In the genomic region with DNA sequence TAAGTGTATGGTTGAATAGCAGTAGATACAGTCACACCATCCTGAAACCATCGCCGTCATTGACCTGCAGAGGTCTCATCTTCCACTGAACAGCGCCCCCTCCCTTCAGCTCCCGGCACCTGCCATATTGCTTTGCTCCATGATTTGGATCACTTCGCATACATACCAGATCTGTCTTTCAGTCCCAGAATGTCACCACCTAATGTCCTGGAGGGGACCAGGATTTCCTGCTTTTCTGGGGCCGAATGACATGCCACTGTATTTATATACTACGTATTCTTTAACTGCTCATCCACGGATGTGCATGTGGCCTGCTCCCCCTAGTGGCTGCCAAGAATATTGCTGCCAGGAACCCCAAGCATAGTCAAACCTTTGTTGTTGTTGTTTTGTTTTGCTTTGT, we compare ENCODE assay signal across 8 mouse cellular contexts. TPM values are rescaled to one million over a fixed set of nuclear protein-coding genes. Genes with fewer than 3 reads are reported as not detected.
DNase-seq lines count a peak whose midpoint lies in the region; ATAC-seq and TF ChIP-seq lines count a peak whose summit lies in the region.

No protein-coding gene starts in this region.

- H3K4me1 ChIP-seq in MEL (ENCODE audit: control insufficient read depth in 1 of 2, insufficient read depth in 2 of 2, low read length in 2 of 2): no peaks in the 10 kb centered on the region
- peaks cover 4% of the 10 kb centered on the region; the same call in 1 of the 2 replicates for H3K4me1 ChIP-seq in cerebellum, adult 2 months (ENCODE audit: control insufficient read depth, insufficient read depth, low read length)
- H3K4me1 ChIP-seq in forebrain, postnatal 0 days (ENCODE audit: insufficient read depth): no peaks in the 10 kb centered on the region
- H3K4me1 ChIP-seq in hindbrain, embryonic 11.5 days (replicated peaks; ENCODE audit: control insufficient read depth, insufficient read depth, low read length): no peaks in the 10 kb centered on the region
- peaks cover 3% of the 10 kb centered on the region for H3K4me1 ChIP-seq in lung, embryonic 16.5 days (replicated peaks; ENCODE audit: control insufficient read depth, insufficient read depth, low read length)

- H3K4me3 ChIP-seq in MEL (ENCODE audit: control insufficient read depth in 1 of 2, insufficient read depth in 1 of 2, low read depth in 2 of 2, low read length in 2 of 2): peak overlapping the region; percentile 52 to 59
- peak overlapping the region; percentile 30 for H3K4me3 ChIP-seq in cerebellum, adult 2 months (replicated peaks; ENCODE audit: insufficient read depth, low read depth, low read length)
- peak overlapping the region; percentile 36 for H3K4me3 ChIP-seq in forebrain, postnatal 0 days (ENCODE audit: low read depth, low read length)
- H3K4me3 ChIP-seq in hindbrain, embryonic 11.5 days (ENCODE audit: low read depth, low read length): peak overlapping the region; percentile 17
- H3K4me3 ChIP-seq in lung, embryonic 16.5 days (ENCODE audit: low read length): peak overlapping the region; percentile 42

- H3K4me2 ChIP-seq in forebrain, postnatal 0 days (ENCODE audit: low read depth): peak overlapping the region; percentile 45
- H3K4me2 ChIP-seq in hindbrain, embryonic 11.5 days (replicated peaks; ENCODE audit: low read depth, low read length): peak overlapping the region; percentile 41
- peak overlapping the region; percentile 67 for H3K4me2 ChIP-seq in lung, embryonic 16.5 days (ENCODE audit: low read depth, low read length)

- whole genome bisulfite sequencing in cerebellum, adult 2 months: 5% methylated on average over 8 of the region's 8 CpGs
- 7% methylated on average over 8 of the region's 8 CpGs for WGBS in forebrain, postnatal 0 days
- WGBS in hindbrain, embryonic 11.5 days: 5% methylated on average over 8 of the region's 8 CpGs
- WGBS in lung, embryonic 16.5 days: 6% methylated on average over 8 of the region's 8 CpGs

- no peak overlapping the region for H3K27ac ChIP-seq in MEL (ENCODE audit: control insufficient read depth, low read depth, low read length)
- H3K27ac ChIP-seq in cerebellum, adult 2 months (ENCODE audit: insufficient read depth, low read length): peak overlapping the region; percentile 3; the same call in 1 of the 2 replicates
- H3K27ac ChIP-seq in forebrain, postnatal 0 days (ENCODE audit: low read depth, low read length): no peak overlapping the region
- no peak overlapping the region for H3K27ac ChIP-seq in hindbrain, embryonic 11.5 days (ENCODE audit: low read depth, low read length)
- no peak overlapping the region for H3K27ac ChIP-seq in lung, embryonic 16.5 days (ENCODE audit: low read length)

- no peaks in the 10 kb centered on the region for H3K79me2 ChIP-seq in MEL (ENCODE audit: control insufficient read depth, insufficient read depth, low read length, poor library complexity)

- H3K36me3 ChIP-seq in MEL (ENCODE audit: control insufficient read depth in 1 of 2, insufficient read depth in 2 of 2, low read length in 2 of 2): no peaks in the 10 kb centered on the region
- no peaks in the 10 kb centered on the region for H3K36me3 ChIP-seq in forebrain, postnatal 0 days (ENCODE audit: insufficient read depth)
- H3K36me3 ChIP-seq in hindbrain, embryonic 11.5 days (ENCODE audit: control insufficient read depth, insufficient read depth, low read length): no peaks in the 10 kb centered on the region
- H3K36me3 ChIP-seq in lung, embryonic 16.5 days (ENCODE audit: control insufficient read depth, insufficient read depth, low read length): no peaks in the 10 kb centered on the region

- TF ChIP-seq RAD21 in MEL (IDR thresholded peaks at IDR 0.05; ENCODE audit: low read depth, low read length): peak; percentile 64

- H3K27me3 ChIP-seq in MEL (ENCODE audit: control insufficient read depth in 1 of 2, insufficient read depth in 2 of 2, low read length in 2 of 2): peaks cover 1 to 5% of the 10 kb centered on the region in 2 experiments; a peak in 3 of 4 replicates
- no peaks in the 10 kb centered on the region for H3K27me3 ChIP-seq in cerebellum, adult 2 months (ENCODE audit: control insufficient read depth, insufficient read depth, low read length)
- no peaks in the 10 kb centered on the region for H3K27me3 ChIP-seq in forebrain, postnatal 0 days (ENCODE audit: insufficient read depth, low read length)
- no peaks in the 10 kb centered on the region for H3K27me3 ChIP-seq in hindbrain, embryonic 11.5 days (ENCODE audit: control insufficient read depth, insufficient read depth, low read length)
- no peaks in the 10 kb centered on the region for H3K27me3 ChIP-seq in lung, embryonic 16.5 days (ENCODE audit: control insufficient read depth, insufficient read depth, low read depth, low read length)

- no peak for TF ChIP-seq EP300 in MEL (IDR thresholded peaks at IDR 0.05; ENCODE audit: low read depth in 1 of 2, low read length in 2 of 2)

- H3K9ac ChIP-seq in MEL (ENCODE audit: control insufficient read depth, low read depth, low read length, poor library complexity, severe bottlenecking): peak overlapping the region; percentile 41
- H3K9ac ChIP-seq in forebrain, postnatal 0 days: peak overlapping the region; percentile 51; the same call in 1 of the 2 replicates
- H3K9ac ChIP-seq in hindbrain, embryonic 11.5 days (ENCODE audit: low read depth, low read length): no peak overlapping the region
- peak overlapping the region; percentile 53; the same call in 1 of the 2 replicates for H3K9ac ChIP-seq in lung, embryonic 16.5 days (ENCODE audit: low read length)

- no peaks in the 10 kb centered on the region for H3K9me3 ChIP-seq in MEL (replicated peaks; ENCODE audit: insufficient read depth, low read length)
- H3K9me3 ChIP-seq in forebrain, postnatal 0 days (ENCODE audit: low read length): no peaks in the 10 kb centered on the region
- H3K9me3 ChIP-seq in hindbrain, embryonic 11.5 days (ENCODE audit: control insufficient read depth, low read length): no peaks in the 10 kb centered on the region
- no peaks in the 10 kb centered on the region for H3K9me3 ChIP-seq in lung, embryonic 16.5 days (ENCODE audit: control insufficient read depth, low read length)

- peak; percentile 76 for DNase-seq in MEL (ENCODE audit: low read depth, low spot score)
- DNase-seq in cerebellum, adult 2 months: peak; percentile 72 to 84
- peak; percentile 88 for DNase-seq in forebrain, postnatal 0 days
- DNase-seq in hindbrain, embryonic 11.5 days (ENCODE audit: low spot score): peak; percentile 81
- peak; percentile 66 for DNase-seq in layer of hippocampus, adult 9-11 months
- DNase-seq in ovary, postnatal 14 days (ENCODE audit: low spot score): peak; percentile 56
- peak; percentile 81 for DNase-seq in thymus, postnatal 14 days

- TF ChIP-seq CTCF in MEL (IDR thresholded peaks at IDR 0.05 in 2 of 3, conservative IDR thresholded peaks at IDR 0.05 in 1 of 3; ENCODE audit: control insufficient read depth in 1 of 3, insufficient read depth in 1 of 3, low read depth in 2 of 3, low read length in 3 of 3, poor library complexity in 1 of 3, severe bottlenecking in 1 of 3): peak; percentile 86 to 91 (median 87)
- TF ChIP-seq CTCF in cerebellum, adult 2 months (IDR thresholded peaks at IDR 0.05; ENCODE audit: borderline replicate concordance, insufficient read depth, low read depth, low read length): peak; percentile 86
- peak; percentile 96 for TF ChIP-seq CTCF in forebrain, postnatal 0 days (IDR thresholded peaks at IDR 0.05; ENCODE audit: low read depth)

- peak; percentile 87 for ATAC-seq in forebrain, postnatal 0 days
- peak; percentile 43; the same call in 1 of the 2 replicates for ATAC-seq in hindbrain, embryonic 11.5 days (ENCODE audit: low FRiP score)
- peak; percentile 65; the same call in 1 of the 2 replicates for ATAC-seq in lung, embryonic 16.5 days (ENCODE audit: low read depth)

- TF ChIP-seq POLR2A in MEL (IDR thresholded peaks at IDR 0.05; ENCODE audit: control insufficient read depth in 1 of 2, insufficient read depth in 1 of 2, low read depth in 1 of 2, low read length in 2 of 2, poor library complexity in 1 of 2): no peak
- no peak for TF ChIP-seq POLR2A in cerebellum, adult 2 months (IDR thresholded peaks at IDR 0.05; ENCODE audit: borderline replicate concordance, insufficient read depth, low read length)

TF ChIP-seq in MEL, 35 proteins besides CTCF, POLR2A, EP300 and RAD21:
- TF ChIP-seq ZC3H11A (IDR thresholded peaks at IDR 0.05; ENCODE audit: low read depth, low read length): peak; percentile 42; the same call in 1 of the 2 replicates
- peak; percentile 40; the same call in 1 of the 2 replicates for TF ChIP-seq MYC (IDR thresholded peaks at IDR 0.05; ENCODE audit: low read depth, low read length)
- TF ChIP-seq CHD2 (IDR thresholded peaks at IDR 0.05; ENCODE audit: low read length): no peak
- peak; percentile 56 for TF ChIP-seq SMC3 (IDR thresholded peaks at IDR 0.05; ENCODE audit: low read depth, low read length)
- peak; percentile 27; the same call in 1 of the 2 replicates for TF ChIP-seq SIN3A (IDR thresholded peaks at IDR 0.05; ENCODE audit: low read length)

RNA-seq across cellular contexts. Expression of a gene that starts 3.1 kb away (rescaled TPM):
- not detected in 2 replicates for total RNA-seq in MEL (2012; rRNA removed)
- not detected for polyA plus RNA-seq in MEL (2012; ENCODE audit: insufficient read depth in 1 of 2, insufficient read length in 2 of 2, low read depth in 1 of 2, low replicate concordance in 2 of 2, missing spikeins in 1 of 2)
- polyA plus RNA-seq in cerebellum, adult 2 months (2012; rRNA removed): 0.27 and 0.34 TPM in 2 replicates
- 0.31 TPM in 1 of 2 replicates, not detected in the other for total RNA-seq in forebrain, postnatal 0 days (2014; rRNA removed)
- polyA plus RNA-seq in forebrain, postnatal 0 days (2015; fragmentation: Nextera tagmentation; extraction: Ambion mirVana): 0.26 TPM in 1 of 2 replicates, not detected in the other
- not detected in 2 replicates for polyA plus RNA-seq in hindbrain, embryonic 11.5 days (2014; fragmentation: Nextera tagmentation; extraction: Ambion mirVana)
- 1.1 and 1.4 TPM in 2 replicates for polyA plus RNA-seq in lung, embryonic 16.5 days (2015; fragmentation: Nextera tagmentation; extraction: Ambion mirVana)

RNA-seq across cellular contexts. Expression of a gene that starts 13.3 kb away (rescaled TPM):
- total RNA-seq in MEL (2012; rRNA removed): 19.1 and 21.1 TPM in 2 replicates
- 10 to 100 TPM in 1 of 2 experiments, not detected in 1; 26.4 TPM for polyA plus RNA-seq in MEL (2012; ENCODE audit: insufficient read depth in 1 of 2, insufficient read length in 2 of 2, low read depth in 1 of 2, low replicate concordance in 2 of 2, missing spikeins in 1 of 2)
- 17.9 and 19.4 TPM in 2 replicates for polyA plus RNA-seq in cerebellum, adult 2 months (2012; rRNA removed)
- total RNA-seq in forebrain, postnatal 0 days (2014; rRNA removed): 26.6 and 27.4 TPM in 2 replicates
- 18.3 and 19.4 TPM in 2 replicates for polyA plus RNA-seq in forebrain, postnatal 0 days (2015; fragmentation: Nextera tagmentation; extraction: Ambion mirVana)
- polyA plus RNA-seq in hindbrain, embryonic 11.5 days (2014; fragmentation: Nextera tagmentation; extraction: Ambion mirVana): 24.0 and 24.8 TPM in 2 replicates
- polyA plus RNA-seq in lung, embryonic 16.5 days (2015; fragmentation: Nextera tagmentation; extraction: Ambion mirVana): 20.8 and 21.5 TPM in 2 replicates
